Mouse (Mus musculus): ENCODE measurements around the gene Bicdl2. TPM values are rescaled to one million over a fixed set of nuclear protein-coding genes. Genes with fewer than 3 reads are reported as not detected.

The Bicdl2 gene
- not detected in 2 replicates for polyA plus RNA-seq (2021; fragmentation: Nextera tagmentation)
- long read RNA-seq, experiment 1, result 0 reads
- long read RNA-seq, experiment 2, result 0 reads

DNA sequence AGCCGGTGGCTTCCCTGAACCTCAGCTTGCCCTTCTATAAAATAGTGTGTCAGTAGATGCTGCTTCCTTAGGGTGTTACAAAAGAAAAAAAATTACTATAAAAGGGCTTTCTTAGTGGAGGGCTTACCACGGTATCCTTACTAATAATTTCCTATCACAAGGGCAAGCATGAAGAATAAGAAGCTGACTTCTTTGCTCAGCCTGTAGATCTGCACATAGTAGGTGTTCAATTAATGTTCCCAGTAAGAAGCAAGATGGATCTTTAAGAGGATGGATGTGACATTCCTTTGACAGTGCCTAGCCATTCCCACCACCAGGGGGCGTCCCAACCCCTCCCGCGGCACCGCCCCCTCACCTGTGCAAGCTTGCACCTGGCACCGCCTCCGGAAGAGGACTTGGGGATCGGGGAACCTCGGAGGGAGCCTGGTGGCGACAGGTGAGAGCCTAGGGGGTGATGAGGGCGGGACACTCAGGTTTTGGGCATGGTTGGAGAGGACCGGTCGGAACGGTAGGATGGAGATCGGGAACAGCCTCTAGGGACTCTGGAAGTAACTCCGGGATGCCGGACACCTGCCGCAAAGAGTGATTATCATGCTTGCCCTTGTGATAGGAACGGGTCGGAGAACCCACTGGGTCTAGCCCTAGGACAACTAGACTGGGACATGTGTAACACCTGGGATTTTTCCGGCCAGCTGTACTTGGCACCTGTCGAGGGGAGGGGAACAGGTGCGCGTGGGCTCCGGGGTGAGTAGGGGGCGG lies at the start of gene Bicdl2:
TSS of gene Bicdl2 (plus strand) at position 390 of the 759 bp plus-strand sequence.

DNA sequence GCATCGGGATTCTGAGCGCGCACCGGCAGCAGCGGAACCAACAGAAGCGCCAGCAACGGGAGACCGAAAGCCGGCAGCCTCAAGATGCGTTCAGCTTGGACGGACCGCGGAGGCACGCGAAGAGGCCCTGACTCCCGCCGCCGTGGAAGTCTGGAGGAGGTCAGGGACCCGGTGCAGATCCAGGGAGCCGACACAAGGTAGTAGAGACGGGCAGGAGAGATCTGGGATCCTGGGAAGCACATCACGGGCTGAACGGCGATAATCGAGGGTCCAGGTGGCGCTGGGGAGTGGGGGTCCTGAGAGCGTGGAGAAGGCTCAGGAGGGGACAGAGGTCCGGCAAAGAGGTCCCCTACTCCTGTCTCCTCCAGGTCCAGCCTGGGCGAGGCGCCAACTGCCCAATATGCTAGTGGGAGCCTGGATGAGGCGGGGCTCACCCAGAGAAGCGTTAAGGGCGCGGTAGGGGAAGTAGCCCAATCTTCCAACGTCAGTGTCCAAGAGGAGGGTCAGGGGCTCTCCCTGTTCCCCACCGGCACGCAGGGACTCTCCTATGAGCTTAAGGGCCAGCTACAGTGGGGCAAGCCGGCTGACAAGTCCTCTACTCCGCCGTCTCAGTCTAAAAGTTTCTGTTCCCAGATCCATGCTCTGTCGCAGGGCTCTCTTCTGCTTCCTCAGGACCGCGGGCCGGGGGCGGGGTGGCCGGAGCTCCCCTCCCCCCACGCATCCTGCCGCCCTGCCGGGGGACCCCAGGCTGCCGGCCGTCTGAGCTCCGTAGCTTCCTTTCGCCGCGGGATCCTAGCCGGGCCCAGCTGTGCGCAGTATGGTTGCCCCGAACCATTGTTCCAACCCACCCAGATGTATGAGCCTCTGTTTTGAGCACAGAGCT lies 15.5 kb upstream of the Bicdl2 start, which contains the start of gene Mmp25:
TSS of gene Mmp25 (minus strand) at position 665 of the 883 bp plus-strand sequence.

DNA sequence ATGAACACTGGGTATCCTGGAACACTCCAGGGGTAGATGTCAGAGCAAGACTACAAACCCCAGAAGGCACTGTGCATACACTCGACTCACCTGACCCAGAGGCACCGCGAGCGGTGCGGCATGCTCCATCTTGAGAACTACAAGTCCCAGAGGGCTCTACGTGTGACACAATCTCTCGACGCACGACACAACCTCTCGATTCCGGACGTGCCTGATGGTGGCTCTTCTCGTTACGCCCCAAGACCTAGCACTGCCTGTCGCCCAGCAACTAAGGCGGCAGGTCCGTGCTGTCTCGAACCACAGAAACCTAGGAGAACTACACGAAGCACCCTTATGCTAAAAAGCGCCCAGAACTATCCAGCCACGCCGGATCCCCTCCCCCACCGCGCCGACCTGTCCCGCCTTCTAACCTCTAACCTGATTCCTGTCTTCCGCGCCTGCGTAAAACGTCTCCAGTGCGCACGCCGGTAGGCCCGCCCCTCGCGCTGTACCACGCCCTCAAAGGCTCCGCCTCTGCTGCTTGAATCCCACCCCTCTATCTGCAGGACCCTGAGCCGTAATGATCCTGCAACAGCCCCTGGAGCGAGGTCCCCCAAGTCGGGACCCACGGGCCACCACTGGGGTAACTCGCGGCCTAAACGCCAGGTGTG lies 13.2 kb downstream of the Bicdl2 start, which contains the start of the genes Hcfc1r1 and Thoc6:
TSS of gene Hcfc1r1 (plus strand) at position 173 of the 650 bp plus-strand sequence.
TSS of gene Thoc6 (minus strand) at position 459 of the 650 bp plus-strand sequence.

DNA sequence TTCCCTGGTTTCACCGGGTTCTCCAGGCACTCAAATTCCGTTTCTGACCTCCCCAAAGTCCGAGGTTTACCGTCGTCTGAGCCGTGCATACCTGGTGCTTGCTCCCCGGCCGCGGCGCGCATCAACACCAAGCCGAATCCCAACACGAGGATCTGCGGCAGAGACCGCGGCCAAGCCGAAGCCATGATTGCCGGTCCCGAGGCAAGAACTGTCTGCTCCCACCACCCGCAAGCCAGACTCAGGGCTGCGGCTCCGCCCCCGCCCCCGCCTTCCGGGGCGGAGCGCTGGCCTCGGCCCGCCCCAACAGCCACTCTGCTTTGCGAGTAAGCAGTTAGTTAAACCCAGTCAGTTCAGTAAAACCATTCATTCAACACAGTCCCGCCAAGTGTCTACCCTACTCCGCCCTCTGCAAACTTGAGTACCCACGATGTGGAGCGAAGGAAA lies 17.0 kb downstream of the Bicdl2 start, which contains the start of gene Tnfrsf12a:
TSS of gene Tnfrsf12a (minus strand) at position 233 of the 444 bp plus-strand sequence.

DNA sequence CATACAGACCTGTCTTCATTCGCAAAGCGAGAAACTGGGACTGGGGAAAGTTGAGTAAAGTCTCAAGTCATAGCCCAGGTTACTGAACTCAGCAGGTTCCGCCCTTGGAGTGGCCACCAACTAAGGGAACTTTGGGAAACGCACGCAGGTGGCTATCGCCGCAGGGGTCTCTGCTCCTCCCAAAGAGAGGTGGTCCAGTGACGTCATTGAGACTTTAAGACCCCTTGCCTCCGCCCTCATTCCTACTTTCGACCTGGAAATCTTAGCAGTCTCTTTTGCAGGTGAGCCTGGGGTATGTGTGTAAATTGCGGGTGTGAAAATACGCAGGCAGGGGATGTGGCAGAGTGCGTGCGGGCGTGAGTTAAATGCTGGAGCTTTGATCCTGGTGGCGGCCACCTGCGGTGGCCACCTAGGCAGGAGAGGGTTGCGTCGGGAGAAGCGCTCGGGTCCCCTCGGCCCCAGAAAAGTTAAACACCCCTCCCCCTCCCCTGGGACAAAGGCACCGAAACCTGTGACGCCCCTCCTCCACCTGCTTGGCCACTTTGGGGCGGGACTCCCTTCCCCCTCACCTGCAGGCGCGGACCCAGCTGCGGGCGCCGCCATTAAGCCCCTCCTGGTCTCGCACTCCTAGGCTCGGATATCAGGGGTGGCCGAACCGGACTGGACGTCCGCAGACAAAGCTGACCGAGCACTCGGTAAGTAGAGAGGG lies 19.0 kb downstream of the Bicdl2 start, which contains the start of gene Cldn6:
TSS of gene Cldn6 (plus strand) at position 123 of the 709 bp plus-strand sequence.

DNA sequence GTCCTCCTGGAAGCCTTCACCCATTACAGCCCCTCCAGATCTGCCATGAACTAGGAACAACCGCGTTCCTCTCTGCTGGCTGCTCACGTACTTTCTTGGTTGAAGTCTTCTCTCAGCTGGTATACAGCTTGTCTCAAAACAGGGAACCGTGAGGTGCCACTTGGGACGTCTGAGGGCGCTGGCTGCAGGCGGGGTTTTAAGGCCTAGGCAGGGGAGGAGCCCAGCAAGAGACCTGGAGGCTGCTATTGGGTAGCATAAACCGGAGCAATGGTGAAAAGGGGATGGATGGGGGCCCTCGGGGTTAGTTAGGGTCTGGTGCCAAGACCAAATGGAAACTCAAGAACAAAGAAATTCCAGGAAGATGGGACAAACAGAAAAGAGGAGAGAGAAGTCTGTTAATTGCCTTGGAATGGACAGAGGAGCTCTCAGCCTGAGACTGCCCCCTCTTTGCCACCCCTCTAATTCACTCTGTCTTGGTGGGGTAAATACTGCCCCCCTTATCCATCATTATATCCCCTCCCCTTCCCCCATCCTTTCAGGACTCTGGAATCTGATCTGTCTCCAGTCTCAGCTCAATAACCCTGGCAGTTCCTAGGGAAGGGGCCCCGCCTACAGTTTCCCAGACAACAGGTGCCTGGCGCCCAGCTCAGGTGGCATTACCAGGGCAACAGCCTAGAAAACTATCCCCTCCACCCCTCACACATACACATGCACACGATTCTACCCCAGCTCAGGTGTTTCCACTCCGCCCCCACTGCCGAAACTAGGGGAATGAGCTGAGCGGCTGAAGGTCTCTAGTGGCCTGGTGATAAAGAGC lies 23.8 kb downstream of the Bicdl2 start, which contains the start of gene Cldn9:
TSS of gene Cldn9 (minus strand) at position 171 of the 817 bp plus-strand sequence.

Other genes starting within 250 kb of the Bicdl2 start
- not detected in 2 replicates for gene Vmn2r117, start 180.8 kb upstream of the Bicdl2 start, polyA plus RNA-seq (2021; fragmentation: Nextera tagmentation)
- 7.5 and 9.3 TPM in 2 replicates for gene Zfp213, start 96.3 kb upstream of the Bicdl2 start, polyA plus RNA-seq (2021; fragmentation: Nextera tagmentation)
- 14.4 TPM in 2 replicates for gene Zfp13, start 61.0 kb upstream of the Bicdl2 start, polyA plus RNA-seq (2021; fragmentation: Nextera tagmentation)
- 0.06 TPM in 1 of 2 replicates, not detected in the other for gene Zscan10, start 59.6 kb upstream of the Bicdl2 start, polyA plus RNA-seq (2021; fragmentation: Nextera tagmentation)
- 0.03 and 0.06 TPM in 2 replicates for gene Mmp25, start 15.2 kb upstream of the Bicdl2 start, polyA plus RNA-seq (2021; fragmentation: Nextera tagmentation)
- gene Hcfc1r1, start 13.1 kb downstream of the Bicdl2 start, polyA plus RNA-seq (2021; fragmentation: Nextera tagmentation), result 212 and 288 TPM in 2 replicates
- 6.0 and 8.1 TPM in 2 replicates for gene Thoc6, start 13.4 kb downstream of the Bicdl2 start, polyA plus RNA-seq (2021; fragmentation: Nextera tagmentation)
- 8.0 and 11.9 TPM in 2 replicates for gene Tnfrsf12a, start 17.0 kb downstream of the Bicdl2 start, polyA plus RNA-seq (2021; fragmentation: Nextera tagmentation)
- not detected in 2 replicates for gene Cldn6, start 18.7 kb downstream of the Bicdl2 start, polyA plus RNA-seq (2021; fragmentation: Nextera tagmentation)
- gene Cldn9, start 23.5 kb downstream of the Bicdl2 start, polyA plus RNA-seq (2021; fragmentation: Nextera tagmentation), result not detected in 2 replicates
- not detected in 2 replicates for gene 1520401A03Rik, start 62.3 kb downstream of the Bicdl2 start, polyA plus RNA-seq (2021; fragmentation: Nextera tagmentation)
- 1.8 and 4.4 TPM in 2 replicates for gene Pkmyt1, start 65.8 kb downstream of the Bicdl2 start, polyA plus RNA-seq (2021; fragmentation: Nextera tagmentation)
- 121 and 122 TPM in 2 replicates for gene Paqr4, start 80.4 kb downstream of the Bicdl2 start, polyA plus RNA-seq (2021; fragmentation: Nextera tagmentation)
- 1.5 and 2.2 TPM in 2 replicates for gene Kremen2, start 85.3 kb downstream of the Bicdl2 start, polyA plus RNA-seq (2021; fragmentation: Nextera tagmentation)
- 294 and 331 TPM in 2 replicates for gene Flywch1, start 111.1 kb downstream of the Bicdl2 start, polyA plus RNA-seq (2021; fragmentation: Nextera tagmentation)
- gene Flywch2, start 125.6 kb downstream of the Bicdl2 start, polyA plus RNA-seq (2021; fragmentation: Nextera tagmentation), result 28.8 and 29.4 TPM in 2 replicates
- 120 and 290 TPM in 2 replicates for gene Srrm2, start 130.0 kb downstream of the Bicdl2 start, polyA plus RNA-seq (2021; fragmentation: Nextera tagmentation)
- 1,419 and 1,447 TPM in 2 replicates for gene Elob, start 168.6 kb downstream of the Bicdl2 start, polyA plus RNA-seq (2021; fragmentation: Nextera tagmentation)
- not detected in 2 replicates for gene Prss33, start 175.6 kb downstream of the Bicdl2 start, polyA plus RNA-seq (2021; fragmentation: Nextera tagmentation)
- not detected in 2 replicates for gene Prss32, start 183.3 kb downstream of the Bicdl2 start, polyA plus RNA-seq (2021; fragmentation: Nextera tagmentation)
- gene Prss41, start 183.7 kb downstream of the Bicdl2 start, polyA plus RNA-seq (2021; fragmentation: Nextera tagmentation), result 0.11 and 0.18 TPM in 2 replicates
- gene Prss21, start 207.6 kb downstream of the Bicdl2 start, polyA plus RNA-seq (2021; fragmentation: Nextera tagmentation), result not detected in 2 replicates
- gene Dcpp1, start 220.4 kb downstream of the Bicdl2 start, polyA plus RNA-seq (2021; fragmentation: Nextera tagmentation), result not detected in 2 replicates
- not detected in 2 replicates for gene Dcpp2, start 220.4 kb downstream of the Bicdl2 start, polyA plus RNA-seq (2021; fragmentation: Nextera tagmentation)

Measured in left cerebral cortex, adult 6 months (tissue).